Mouse (Mus musculus): ENCODE measurements at regions not wholly inside any gene's neighbourhood (a gene's known extent, or its start where the extent isn't known, plus 50 kb on each side); places are given as distances from the start of the nearest gene placed in this dataset.

GRCm38 (mm10) chr9:23016733-23017132, 206.1 kb upstream of the Bmper start:
- WGBS: 94% methylated on average over 1 of the region's 1 CpGs
- H3K36me3 ChIP-seq (ENCODE audit: insufficient read depth, low read length): no peaks in the 10 kb centered on the region
- H3K27ac ChIP-seq: no peak overlapping the region
- no peak overlapping the region for H3K4me2 ChIP-seq (ENCODE audit: low read depth, low read length)
- peak; percentile 40 for TF ChIP-seq CTCF (IDR thresholded peaks at IDR 0.05; ENCODE audit: low read depth)
- DNase-seq (ENCODE audit: low spot score) (no peak), ATAC-seq (no peak)
- no peaks in the 10 kb centered on the region for H3K27me3 ChIP-seq (ENCODE audit: insufficient read depth, low read length)
- H3K9me3 ChIP-seq (ENCODE audit: low read length): 0 out of 2 replicates have a peak, but pooled peaks cover 3% of the 10 kb centered on the region
- no peak overlapping the region for H3K9ac ChIP-seq (replicated peaks; ENCODE audit: low read length)
- H3K4me1 ChIP-seq (ENCODE audit: insufficient read depth, low read length): peaks cover under 1% of the 10 kb centered on the region; the same call in 1 of the 2 replicates
- no peak overlapping the region for H3K4me3 ChIP-seq (ENCODE audit: low read length)

- DNase-seq (ENCODE audit: low spot score) (no peak), ATAC-seq (no peak)
- 89% methylated on average over 5 of the region's 5 CpGs for WGBS
- H3K4me1 ChIP-seq (ENCODE audit: insufficient read depth, low read length): no peaks in the 10 kb centered on the region
- H3K9me3 ChIP-seq (ENCODE audit: low read length): no peaks in the 10 kb centered on the region
- H3K9ac ChIP-seq (replicated peaks; ENCODE audit: low read length): no peak overlapping the region
- TF ChIP-seq CTCF (IDR thresholded peaks at IDR 0.05; ENCODE audit: low read depth): no peak
- H3K36me3 ChIP-seq (ENCODE audit: insufficient read depth, low read length): no peaks in the 10 kb centered on the region
- H3K4me2 ChIP-seq (ENCODE audit: low read depth, low read length): no peak overlapping the region
- no peaks in the 10 kb centered on the region for H3K27me3 ChIP-seq (ENCODE audit: insufficient read depth, low read length)
- no peak overlapping the region for H3K4me3 ChIP-seq (ENCODE audit: low read length)
- H3K27ac ChIP-seq: no peak overlapping the region
Observed at GRCm38 (mm10) chr9:23024061-23024460, 198.8 kb upstream of the Bmper start.

GRCm38 (mm10) chr9:23025247-23025646, 197.6 kb upstream of the Bmper start:
- 94% methylated on average over 8 of the region's 8 CpGs for WGBS
- no peak for TF ChIP-seq CTCF (IDR thresholded peaks at IDR 0.05; ENCODE audit: low read depth)
- Histone ChIP-seq H3K4me1 (ENCODE audit: insufficient read depth, low read length) (no peaks in the 10 kb centered on the region), H3K9ac (replicated peaks; ENCODE audit: low read length) (no peak overlapping the region), H3K4me3 (ENCODE audit: low read length) (no peak overlapping the region), H3K9me3 (ENCODE audit: low read length) (no peaks in the 10 kb centered on the region), H3K27me3 (ENCODE audit: insufficient read depth, low read length) (no peaks in the 10 kb centered on the region), H3K27ac (no peak overlapping the region), H3K4me2 (ENCODE audit: low read depth, low read length) (no peak overlapping the region), H3K36me3 (ENCODE audit: insufficient read depth, low read length) (no peaks in the 10 kb centered on the region)
- DNase-seq (ENCODE audit: low spot score) (no peak), ATAC-seq (no peak)

- DNase-seq (ENCODE audit: low spot score) (peak; percentile 89), ATAC-seq (peak; percentile 88)
- 38% methylated on average over 9 of the region's 9 CpGs for WGBS
- Histone ChIP-seq H3K9ac (replicated peaks; ENCODE audit: low read length) (no peak overlapping the region), H3K36me3 (ENCODE audit: insufficient read depth, low read length) (no peaks in the 10 kb centered on the region), H3K4me3 (ENCODE audit: low read length) (no peak overlapping the region), H3K27ac (no peak overlapping the region), H3K27me3 (ENCODE audit: insufficient read depth, low read length) (no peaks in the 10 kb centered on the region), H3K4me1 (ENCODE audit: insufficient read depth, low read length) (no peaks in the 10 kb centered on the region), H3K9me3 (ENCODE audit: low read length) (no peaks in the 10 kb centered on the region), H3K4me2 (ENCODE audit: low read depth, low read length) (no peak overlapping the region)
- TF ChIP-seq CTCF (IDR thresholded peaks at IDR 0.05; ENCODE audit: low read depth): peak; percentile 96
Observed at GRCm38 (mm10) chr9:23027377-23028313, 195.2 kb upstream of the Bmper start.

DNA sequence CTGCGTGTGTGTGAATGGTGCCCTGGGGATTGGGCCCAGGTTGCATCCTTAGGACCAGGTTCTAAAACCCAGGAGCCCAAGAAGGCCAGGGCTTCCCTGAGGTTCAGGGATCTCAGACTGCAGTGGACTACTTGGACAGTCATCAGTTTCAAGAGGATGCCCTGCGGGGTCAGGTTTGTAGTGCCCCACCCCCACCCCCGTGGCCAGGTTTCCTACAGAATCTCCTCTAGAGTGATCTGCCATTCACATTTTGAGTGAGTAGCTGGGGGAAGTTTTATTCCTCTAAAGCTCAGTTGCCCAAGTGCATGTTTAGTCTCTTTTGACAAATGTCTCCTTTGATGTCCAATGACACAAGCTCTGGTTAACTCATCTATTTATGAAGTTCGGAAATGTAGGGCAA, 193.5 kb upstream of the Bmper start:
- no peak overlapping the region for H3K9ac ChIP-seq (replicated peaks; ENCODE audit: low read length)
- ATAC-seq (no peak), DNase-seq (ENCODE audit: low spot score) (no peak)
- H3K27ac ChIP-seq: no peak overlapping the region
- no peak overlapping the region for H3K4me3 ChIP-seq (ENCODE audit: low read length)
- WGBS: 84% methylated on average over 4 of the region's 4 CpGs
- H3K36me3 ChIP-seq (ENCODE audit: insufficient read depth, low read length): no peaks in the 10 kb centered on the region
- no peaks in the 10 kb centered on the region for H3K27me3 ChIP-seq (ENCODE audit: insufficient read depth, low read length)
- H3K4me1 ChIP-seq (ENCODE audit: insufficient read depth, low read length): no peaks in the 10 kb centered on the region
- no peak overlapping the region for H3K4me2 ChIP-seq (ENCODE audit: low read depth, low read length)
- no peaks in the 10 kb centered on the region for H3K9me3 ChIP-seq (ENCODE audit: low read length)
- no peak for TF ChIP-seq CTCF (IDR thresholded peaks at IDR 0.05; ENCODE audit: low read depth)

DNA sequence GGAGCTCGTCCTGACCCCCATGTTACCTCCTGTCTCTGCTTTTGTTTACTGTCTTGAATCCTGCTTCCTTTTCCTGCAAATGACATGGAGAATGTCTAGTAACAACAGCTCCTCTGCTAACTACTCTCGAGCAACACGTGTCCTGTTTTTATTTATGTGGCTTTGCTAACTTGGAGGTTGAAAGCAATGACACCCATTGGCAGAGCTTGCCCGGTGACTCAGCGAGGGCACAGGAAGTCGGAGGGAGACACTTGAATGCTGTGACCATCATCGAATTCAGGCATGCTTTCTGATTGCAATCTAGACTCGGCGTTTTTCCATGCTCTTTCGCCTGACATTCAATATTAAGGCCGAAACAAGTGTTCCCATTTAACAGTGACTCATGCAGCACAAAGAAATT, 192.7 kb upstream of the Bmper start:
- Histone ChIP-seq H3K9ac (replicated peaks; ENCODE audit: low read length) (no peak overlapping the region), H3K4me3 (ENCODE audit: low read length) (no peak overlapping the region), H3K27ac (no peak overlapping the region), H3K27me3 (ENCODE audit: insufficient read depth, low read length) (no peaks in the 10 kb centered on the region), H3K4me1 (ENCODE audit: insufficient read depth, low read length) (no peaks in the 10 kb centered on the region), H3K36me3 (ENCODE audit: insufficient read depth, low read length) (no peaks in the 10 kb centered on the region), H3K4me2 (ENCODE audit: low read depth, low read length) (no peak overlapping the region), H3K9me3 (ENCODE audit: low read length) (no peaks in the 10 kb centered on the region)
- 77% methylated on average over 11 of the region's 11 CpGs for whole genome bisulfite sequencing
- no peak for ATAC-seq
- no peak for TF ChIP-seq CTCF (IDR thresholded peaks at IDR 0.05; ENCODE audit: low read depth)
- DNase-seq (ENCODE audit: low spot score): no peak

GRCm38 (mm10) chr9:23030546-23030945, 192.3 kb upstream of the Bmper start:
- Histone ChIP-seq H3K4me3 (ENCODE audit: low read length) (no peak overlapping the region), H3K9me3 (ENCODE audit: low read length) (no peaks in the 10 kb centered on the region), H3K27ac (no peak overlapping the region), H3K4me2 (ENCODE audit: low read depth, low read length) (no peak overlapping the region), H3K36me3 (ENCODE audit: insufficient read depth, low read length) (no peaks in the 10 kb centered on the region), H3K9ac (replicated peaks; ENCODE audit: low read length) (no peak overlapping the region), H3K27me3 (ENCODE audit: insufficient read depth, low read length) (no peaks in the 10 kb centered on the region), H3K4me1 (ENCODE audit: insufficient read depth, low read length) (no peaks in the 10 kb centered on the region)
- DNase-seq (ENCODE audit: low spot score): no peak
- TF ChIP-seq CTCF (IDR thresholded peaks at IDR 0.05; ENCODE audit: low read depth): no peak
- no peak for ATAC-seq
- 56% methylated on average over 2 of the region's 2 CpGs for WGBS

Data from hindbrain, postnatal 0 days (tissue).